9 mouse cellular contexts compared by ENCODE assay signal in the genomic region with DNA sequence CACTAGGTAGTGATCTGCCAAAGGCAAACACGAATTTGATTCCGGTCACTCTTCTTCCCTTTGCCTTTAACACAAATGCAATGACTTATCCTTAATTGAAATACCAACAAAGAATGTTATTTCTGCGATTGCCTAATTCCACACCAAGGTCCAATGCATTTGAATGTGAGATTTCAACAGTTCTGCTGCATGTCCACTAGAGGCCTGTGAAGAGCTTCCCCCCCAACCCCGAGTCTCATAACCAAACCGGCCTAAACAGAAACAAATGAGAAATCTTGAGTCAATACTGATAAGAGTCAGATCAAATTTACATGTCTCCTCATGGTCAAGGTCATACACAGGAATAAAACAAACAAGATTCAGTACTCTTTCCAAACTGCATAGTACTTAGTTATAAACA.
DNase-seq lines count a peak whose midpoint lies in the region; TF ChIP-seq lines count a peak whose summit lies in the region.
"Had no signal": no experiment of that assay in that cellular context is flagged by ENCODE, and none has a peak within 500 bp of the region (broad histone marks: within the 10 kb centered on the region; RNA-seq: fewer than 3 reads in every experiment).

No protein-coding gene starts in this region.

- H3K27ac ChIP-seq in left cerebral cortex, adult 2 months = peak overlapping the region; percentile 70
- no peak overlapping the region for H3K27ac ChIP-seq in bone marrow macrophage, adult 2 months (ENCODE audit: insufficient read depth, low read depth, low read length)

- peaks cover 5% of the 10 kb centered on the region; the same call in 1 of the 2 replicates for H3K4me1 ChIP-seq in bone marrow macrophage, adult 2 months (ENCODE audit: control insufficient read depth, insufficient read depth, low read length)
- H3K4me1 ChIP-seq: megakaryocyte, embryonic 14.5 days had no signal

- no peak for DNase-seq in left cerebral cortex, adult 2 months (ENCODE audit: extremely low spot score in 1 of 2, low spot score in 2 of 2)
- DNase-seq in left cerebral cortex, postnatal 25 days (ENCODE audit: low spot score in 2 of 2) = no peak
- DNase-seq in gastrocnemius, postnatal 25 days = peak; percentile 37
- peak; percentile 33 to 68 for DNase-seq in kidney, adult 8-10 months
- peak; percentile 60 to 75 for DNase-seq in lung, postnatal 4 days
- DNase-seq in thymus, postnatal 14 days = no peak
- DNase-seq in spleen, postnatal 4 days (ENCODE audit: low spot score in 2 of 2) = no peak

- intact Hi-C loops in left cerebral cortex, adult 2 months (cut with DNase I) = loop anchor here (1.0 to 5.0 kb wide), 2 partner anchors 90 to 226 kb away; a partner anchor contains a TSS
- intact Hi-C loops in left cerebral cortex, postnatal 25 days (cut with DNase I) = loop anchor here (2.0 to 5.0 kb wide), 2 partner anchors 90 to 227 kb away; a partner anchor contains a TSS

- peak; percentile 80 for TF ChIP-seq CTCF in left cerebral cortex, adult 2 months (IDR thresholded peaks at IDR 0.05)
- peak; percentile 18; the same call in 1 of the 2 replicates for TF ChIP-seq CTCF in bone marrow macrophage, adult 2 months (IDR thresholded peaks at IDR 0.05; ENCODE audit: low read depth, low read length)

- H3K4me3 ChIP-seq in left cerebral cortex, adult 2 months = no peak overlapping the region
- H3K4me3 ChIP-seq in bone marrow macrophage, adult 2 months (ENCODE audit: insufficient read depth, low read length) = no peak overlapping the region
- H3K4me3 ChIP-seq: megakaryocyte, embryonic 14.5 days had no signal

- TF ChIP-seq POLR2A in bone marrow macrophage, adult 2 months (IDR thresholded peaks at IDR 0.05; ENCODE audit: borderline replicate concordance, low read depth, low read length) = no peak

Comparison
In these comparisons a context has a peak if more than half of its experiments do, and no peak if none do; other contexts are left out.
1. DNase-seq: peak in gastrocnemius, postnatal 25 days (single experiment), kidney, adult 8-10 months (2 of 2) and lung, postnatal 4 days (2 of 2); none in left cerebral cortex, adult 2 months (0 of 2), left cerebral cortex, postnatal 25 days (0 of 2), thymus, postnatal 14 days (single experiment) and spleen, postnatal 4 days (0 of 2).